Mouse (Mus musculus) forebrain, postnatal 0 days (tissue): ENCODE results near the gene Hemgn. TPM values are rescaled to one million over a fixed set of nuclear protein-coding genes. Genes with fewer than 3 reads are reported as not detected.

ENCODE experiments used
- ATAC-seq: fragments of 200-750 bp; cut with Nextera tagmentation; 2 replicates; pipeline ENCODE4 v1.8.0; 2017; ENCODE audit warnings: mild to moderate bottlenecking, moderate library complexity
- DNase-seq: peaks from one replicate; pipeline ENCODE4 v3.0.0-alpha.2; 2015
- H3K27ac ChIP-seq: fragments of 300-500 bp; sonication (generic); 2 replicates; pipeline ENCODE4 v1.5.1; 2014; ENCODE audit warnings: low read depth, mild to moderate bottlenecking, antibody characterized with exemption, low read length, moderate library complexity, mixed read lengths
- H3K27me3 ChIP-seq: fragments of 300-500 bp; sonication (generic); 2 replicates; pipeline ENCODE4 v1.6.1; 2014; ENCODE audit warnings: mild to moderate bottlenecking, low read length, mixed read lengths; ENCODE audit not compliant: insufficient read depth
- H3K36me3 ChIP-seq: fragments of 300-500 bp; sonication (generic); 2 replicates; pipeline ENCODE4 v1.6.1; 2014; ENCODE audit warnings: mild to moderate bottlenecking, moderate library complexity; ENCODE audit not compliant: insufficient read depth
- H3K4me1 ChIP-seq: fragments of 300-500 bp; sonication (generic); 2 replicates; pipeline ENCODE4 v1.6.1; 2014; ENCODE audit warnings: antibody characterized with exemption; ENCODE audit not compliant: insufficient read depth
- H3K4me2 ChIP-seq: fragments of 300-500 bp; sonication (generic); 2 replicates; pipeline ENCODE4 v1.6.1; 2014; ENCODE audit warnings: low read depth, mild to moderate bottlenecking, moderate library complexity
- H3K4me3 ChIP-seq: fragments of 300-500 bp; sonication (generic); 2 replicates; pipeline ENCODE4 v1.5.1; 2014; ENCODE audit warnings: low read depth, low read length, mixed read lengths
- H3K9ac ChIP-seq: fragments of 300-500 bp; sonication (generic); 2 replicates; pipeline ENCODE4 v1.6.1; 2014; ENCODE audit warnings: mild to moderate bottlenecking
- H3K9me3 ChIP-seq: fragments of 300-500 bp; sonication (generic); 2 replicates; pipeline ENCODE4 v1.6.1; 2016; ENCODE audit warnings: low read length
- CTCF ChIP-seq: sonication (generic); IDR thresholded peaks from 2 replicates; pipeline ENCODE4 v1.5.1; 2016; ENCODE audit warnings: antibody characterized with exemption, control low read depth, low read depth
- WGBS: fragments of 180-500 bp; shearing (Covaris S2); extraction: QIAGEN DNeasy Blood & Tissue Kit; methylation state at CpG from one replicate; pipeline ENCODE4 v1.1.7; 2014; 5-methylcytosine and 5-hydroxymethylcytosine counted together
- polyA plus RNA-seq: library from polyadenylated mRNA; unstranded; fragments of >200 nt; fragmentation: Nextera tagmentation; extraction: Ambion mirVana; gene quantifications from 2 replicates; pipeline ENCODE4 v1.2.1, GENCODE M21; 2015
- total RNA-seq: library from RNA; depleted of rRNA; stranded (reverse); fragments of >200 nt; gene quantifications from 2 replicates; pipeline ENCODE4 v1.2.3, GENCODE M21; 2014

The Hemgn gene
- total and polyA plus RNA-seq, 2 experiments from 2014 or later: not detected

DNA sequence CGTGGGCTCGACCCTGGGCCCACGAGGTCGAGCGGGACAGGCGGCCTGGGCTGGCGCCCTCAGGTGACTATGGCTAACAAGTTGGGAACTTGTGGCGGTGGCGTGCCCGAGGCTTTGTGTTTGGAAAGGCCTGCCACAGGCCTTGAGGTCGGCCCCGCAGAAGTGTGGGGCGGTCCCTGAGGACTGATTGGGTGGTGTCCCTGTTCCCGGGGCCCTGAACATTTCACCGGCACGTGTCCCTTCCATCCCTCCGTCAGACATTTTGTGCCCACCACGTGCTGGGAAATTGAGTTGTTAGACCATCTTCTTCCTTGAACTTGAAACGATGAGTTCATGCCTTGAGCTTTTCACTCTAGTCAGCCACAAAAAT, 39.2 kb upstream of the Hemgn start:
- peak overlapping the region; percentile 98 for H3K27ac ChIP-seq
- DNase-seq (peak; percentile 71), ATAC-seq (peak; percentile 40)
- no peak for TF ChIP-seq CTCF
- WGBS: under 1% methylated on average over 19 of the region's 19 CpGs
- H3K4me2 ChIP-seq: peak overlapping the region; percentile 88
- no peaks in the 10 kb centered on the region for H3K36me3 ChIP-seq
- H3K9me3 ChIP-seq: no peaks in the 10 kb centered on the region
- peak overlapping the region; percentile 74 for H3K4me3 ChIP-seq
- H3K9ac ChIP-seq: peak overlapping the region; percentile 89
- H3K4me1 ChIP-seq: peaks cover 21% of the 10 kb centered on the region
- no peaks in the 10 kb centered on the region for H3K27me3 ChIP-seq

DNA sequence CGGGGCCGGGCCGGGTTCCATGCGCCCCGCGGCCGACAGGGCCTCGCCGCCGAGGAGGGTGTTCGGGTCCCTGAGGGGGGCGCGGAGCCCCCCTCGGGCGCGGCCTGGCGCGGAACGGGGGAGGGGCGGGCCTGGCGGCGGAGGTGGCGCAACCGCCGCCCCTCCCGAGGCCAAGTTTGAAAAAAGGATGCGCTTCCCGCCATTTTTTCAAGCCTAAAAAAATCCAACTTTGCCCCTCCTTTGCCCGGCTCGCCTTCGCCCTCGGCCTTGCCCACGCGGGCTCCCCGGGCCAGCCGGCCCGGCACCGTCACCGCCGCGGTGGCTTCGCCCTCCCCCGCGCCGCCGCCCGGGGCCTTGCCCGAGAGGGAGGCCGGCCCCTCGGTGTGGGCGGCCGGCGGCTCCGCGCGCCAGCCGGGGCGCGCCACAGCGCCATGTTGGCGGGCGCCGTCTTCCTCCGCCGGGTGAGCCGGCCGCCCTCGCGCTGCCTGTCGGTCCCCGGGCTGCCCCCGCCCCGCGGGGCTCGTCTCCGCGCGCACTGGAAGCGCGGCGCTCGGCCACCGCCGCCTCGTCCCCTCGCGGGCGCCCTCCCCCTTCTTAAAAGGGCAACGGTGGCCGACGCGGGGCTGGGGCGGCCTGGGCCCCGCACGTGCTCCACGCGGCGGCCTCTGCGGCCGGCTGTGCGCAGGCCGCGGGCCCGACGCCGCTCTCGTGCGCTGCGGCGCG, 38.6 kb upstream of the Hemgn start:
- peak overlapping the region; percentile 98 for H3K27ac ChIP-seq
- H3K4me3 ChIP-seq: peak overlapping the region; percentile 74
- peaks cover 21% of the 10 kb centered on the region for H3K4me1 ChIP-seq
- H3K4me2 ChIP-seq: peak overlapping the region; percentile 88
- peak overlapping the region; percentile 89 for H3K9ac ChIP-seq
- H3K36me3 ChIP-seq: no peaks in the 10 kb centered on the region
- no peak for TF ChIP-seq CTCF
- peak; percentile 85 for DNase-seq
- no peaks in the 10 kb centered on the region for H3K9me3 ChIP-seq
- WGBS: 3% methylated on average over 63 of the region's 111 CpGs
- H3K27me3 ChIP-seq: no peaks in the 10 kb centered on the region
- peak; percentile 61 for ATAC-seq

- Histone ChIP-seq H3K9ac (peak overlapping the region; percentile 89), H3K27ac (peak overlapping the region; percentile 98), H3K4me3 (peak overlapping the region; percentile 74), H3K4me2 (peak overlapping the region; percentile 88), H3K27me3 (no peaks in the 10 kb centered on the region), H3K9me3 (no peaks in the 10 kb centered on the region), H3K4me1 (peaks cover 21% of the 10 kb centered on the region), H3K36me3 (no peaks in the 10 kb centered on the region)
- TF ChIP-seq CTCF: no peak
- DNase-seq (peak; percentile 77), ATAC-seq (peak; percentile 27)
- under 1% methylated on average over 44 of the region's 70 CpGs for WGBS
These were observed 38.0 kb upstream of the Hemgn start for GRCm38 (mm10) chr4:46451240-46451757.

- H3K9me3 ChIP-seq: no peaks in the 10 kb centered on the region
- no peaks in the 10 kb centered on the region for H3K27me3 ChIP-seq
- peak within 1 kb of the TSS; percentile 88 for H3K4me2 ChIP-seq
- H3K4me1 ChIP-seq: peaks cover 21% of the 10 kb centered on the region
- peak; percentile 93 for ATAC-seq
- peak; percentile 67 for TF ChIP-seq CTCF
- peak; percentile 93 for DNase-seq
- H3K27ac ChIP-seq: peak within 1 kb of the TSS; percentile 98
- H3K9ac ChIP-seq: peak within 1 kb of the TSS; percentile 89
- H3K36me3 ChIP-seq: no peaks in the 10 kb centered on the region
- WGBS: under 1% methylated on average over 54 of the region's 66 CpGs
- H3K4me3 ChIP-seq: peak within 1 kb of the TSS; percentile 74
These were observed 37.3 kb upstream of the Hemgn start, which contains the start of gene Anp32b for GRCm38 (mm10) chr4:46450519-46451131. Gene Anp32b, plus strand, starts transcription at chr4:46450902.

GRCm38 (mm10) chr4:46450020-46450518, 36.8 kb upstream of the Hemgn start:
- ATAC-seq (no peak), DNase-seq (no peak)
- no peak for TF ChIP-seq CTCF
- no peaks in the 10 kb centered on the region for H3K9me3 ChIP-seq
- peak overlapping the region; percentile 98 for H3K27ac ChIP-seq
- H3K4me3 ChIP-seq: peak overlapping the region; percentile 74
- H3K4me1 ChIP-seq: peaks cover 20% of the 10 kb centered on the region
- no peaks in the 10 kb centered on the region for H3K36me3 ChIP-seq
- no peaks in the 10 kb centered on the region for H3K27me3 ChIP-seq
- 34% methylated on average over 7 of the region's 7 CpGs for WGBS
- H3K4me2 ChIP-seq: peak overlapping the region; percentile 88
- H3K9ac ChIP-seq: peak overlapping the region; percentile 89

DNA sequence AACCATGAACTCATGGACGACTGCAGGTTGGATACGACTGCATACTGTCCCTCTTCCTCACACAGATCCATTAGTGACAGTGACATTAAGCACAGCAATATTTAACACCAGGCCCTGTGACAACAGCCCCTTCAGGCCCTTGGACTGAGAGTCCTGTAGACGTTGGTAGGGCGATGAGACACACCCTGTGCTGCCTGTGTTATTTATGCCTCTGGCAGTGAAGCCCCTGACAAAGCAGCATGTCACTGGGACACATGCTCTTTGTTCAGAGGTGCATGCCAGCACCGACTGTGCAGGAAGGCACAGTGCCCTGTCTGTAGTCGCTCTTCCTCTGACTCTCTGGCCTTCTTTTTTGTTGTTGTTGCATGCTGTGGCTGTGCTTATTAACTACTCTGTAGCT, 35.6 kb upstream of the Hemgn start:
- H3K9ac ChIP-seq: no peak overlapping the region
- no peak overlapping the region for H3K4me2 ChIP-seq
- no peaks in the 10 kb centered on the region for H3K36me3 ChIP-seq
- peak; percentile 8 for DNase-seq
- no peaks in the 10 kb centered on the region for H3K27me3 ChIP-seq
- no peak for TF ChIP-seq CTCF
- no peaks in the 10 kb centered on the region for H3K9me3 ChIP-seq
- H3K4me3 ChIP-seq: no peak overlapping the region
- no peak for ATAC-seq
- H3K4me1 ChIP-seq: peaks cover 9% of the 10 kb centered on the region; the same call in 1 of the 2 replicates
- no peak overlapping the region for H3K27ac ChIP-seq
- 47% methylated on average over 6 of the region's 6 CpGs for WGBS

GRCm38 (mm10) chr4:46447461-46447860, 34.2 kb upstream of the Hemgn start:
- Histone ChIP-seq H3K36me3 (no peaks in the 10 kb centered on the region), H3K9me3 (no peaks in the 10 kb centered on the region), H3K4me3 (no peak overlapping the region), H3K4me2 (no peak overlapping the region), H3K27me3 (no peaks in the 10 kb centered on the region), H3K4me1 (no peaks in the 10 kb centered on the region), H3K9ac (no peak overlapping the region), H3K27ac (no peak overlapping the region)
- no peak for TF ChIP-seq CTCF
- no peak for ATAC-seq
- 58% methylated on average over 1 of the region's 1 CpGs for WGBS
- DNase-seq: no peak
